Mouse (Mus musculus) 416B (cell line): ENCODE results near the gene Zfp213.

Experiments used
- DNase-seq: peaks from one replicate; pipeline ENCODE4 v3.0.0; 2011; ENCODE audit warnings: low read depth

Zfp213 gene

GRCm38 (mm10) chr17:23572059-23572458 lies 8.0 kb upstream of the Zfp213 start:
- peak; percentile 32 for DNase-seq

GRCm38 (mm10) chr17:23571084-23571483 lies 7.0 kb upstream of the Zfp213 start:
- DNase-seq = peak; percentile 54

- DNase-seq = peak; percentile 81
Observed at GRCm38 (mm10) chr17:23570017-23570416, 6.0 kb upstream of the Zfp213 start.

- DNase-seq = no peak
Observed at GRCm38 (mm10) chr17:23568370-23568769, 4.3 kb upstream of the Zfp213 start.

- peak; percentile 55 for DNase-seq
Observed at GRCm38 (mm10) chr17:23566787-23567186, 2.7 kb upstream of the Zfp213 start.

- DNase-seq = no peak
Observed at GRCm38 (mm10) chr17:23564368-23564715, 304 bp upstream of the Zfp213 start.

GRCm38 (mm10) chr17:23559767-23560166 lies 4.3 kb downstream of the Zfp213 start:
- DNase-seq = peak; percentile 47

GRCm38 (mm10) chr17:23555243-23555916 lies 8.7 kb downstream of the Zfp213 start:
- DNase-seq = no peak

GRCm38 (mm10) chr17:23554321-23554720 lies 9.7 kb downstream of the Zfp213 start:
- DNase-seq = no peak

GRCm38 (mm10) chr17:23553634-23554120 lies 10.4 kb downstream of the Zfp213 start:
- DNase-seq = no peak

- no peak for DNase-seq
Observed at GRCm38 (mm10) chr17:23552896-23553633, 11.0 kb downstream of the Zfp213 start.

GRCm38 (mm10) chr17:23551963-23552362 lies 12.1 kb downstream of the Zfp213 start:
- DNase-seq = no peak

- DNase-seq = no peak
Observed at GRCm38 (mm10) chr17:23551416-23551815, 12.6 kb downstream of the Zfp213 start.

GRCm38 (mm10) chr17:23550856-23551255 lies 13.2 kb downstream of the Zfp213 start:
- no peak for DNase-seq

- DNase-seq = no peak
Observed at GRCm38 (mm10) chr17:23550188-23550791, 13.7 kb downstream of the Zfp213 start.

- no peak for DNase-seq
Observed at GRCm38 (mm10) chr17:23549441-23549840, 14.6 kb downstream of the Zfp213 start.

- no peak for DNase-seq
Observed at GRCm38 (mm10) chr17:23548615-23549014, 15.4 kb downstream of the Zfp213 start.

GRCm38 (mm10) chr17:23547681-23548443 lies 16.2 kb downstream of the Zfp213 start:
- DNase-seq = no peak

- no peak for DNase-seq
Observed at GRCm38 (mm10) chr17:23546702-23547505, 17.1 kb downstream of the Zfp213 start.

- no peak for DNase-seq
Observed at GRCm38 (mm10) chr17:23546333-23546701, 17.7 kb downstream of the Zfp213 start.

- DNase-seq = no peak
Observed at GRCm38 (mm10) chr17:23545841-23546240, 18.2 kb downstream of the Zfp213 start.
